Mouse (Mus musculus): ENCODE results near the gene Ifna5.
"Not testable (repeated sequence)": the region's sequence is repeated elsewhere in the genome, so short reads cannot be mapped to it uniquely, and the experiment has no call there.

Gene Ifna5

DNA sequence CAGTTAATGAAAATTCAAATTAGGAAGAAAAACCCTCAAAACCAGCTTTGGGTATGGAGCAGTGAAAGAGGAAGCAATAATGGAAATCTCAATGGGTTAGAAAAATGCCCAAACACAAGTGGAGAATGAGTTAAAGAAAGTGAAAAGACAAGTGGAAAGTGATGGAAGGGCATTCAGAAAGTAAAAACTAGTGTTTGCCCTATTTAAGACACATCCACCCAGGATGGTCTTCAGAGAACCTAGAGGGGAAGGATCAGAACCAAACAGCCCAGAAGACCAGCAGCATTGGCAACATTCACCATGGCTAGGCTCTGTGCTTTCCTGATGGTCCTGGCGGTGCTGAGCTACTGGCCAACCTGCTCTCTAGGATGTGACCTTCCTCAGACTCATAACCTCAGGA is at the start of gene Ifna5:
Gene Ifna5, plus strand, starts transcription at position 301 of the 400 bp plus-strand sequence.
- not testable (repeated sequence) for DNase-seq (ENCODE audit: low spot score in 2 of 2)

DNA sequence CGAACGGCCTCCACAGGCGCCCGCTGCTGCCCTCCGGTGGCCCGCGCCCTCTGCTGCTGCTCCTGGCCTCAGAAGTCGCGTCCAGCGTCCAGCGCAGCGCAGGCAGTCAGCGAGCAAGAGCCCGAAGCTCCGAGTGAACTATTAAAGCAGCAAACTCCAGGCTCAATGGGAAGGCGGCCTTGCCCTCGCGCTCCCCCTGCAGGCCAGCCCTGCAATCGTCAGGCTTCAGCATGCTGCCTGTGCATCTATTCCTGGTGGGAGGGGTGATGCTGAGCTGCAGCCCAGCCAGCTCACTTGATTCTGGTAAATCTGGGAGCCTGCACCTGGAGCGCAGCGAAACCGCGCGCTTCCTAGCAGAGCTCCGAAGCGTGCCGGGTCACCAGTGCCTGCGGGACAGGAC is 46.9 kb upstream of the Ifna5 start, which contains the start of gene Gm13277:
Gene Gm13277, plus strand, starts transcription at position 231 of the 400 bp plus-strand sequence.
- DNase-seq (ENCODE audit: low spot score in 2 of 2): peak; percentile 34 to 72

DNA sequence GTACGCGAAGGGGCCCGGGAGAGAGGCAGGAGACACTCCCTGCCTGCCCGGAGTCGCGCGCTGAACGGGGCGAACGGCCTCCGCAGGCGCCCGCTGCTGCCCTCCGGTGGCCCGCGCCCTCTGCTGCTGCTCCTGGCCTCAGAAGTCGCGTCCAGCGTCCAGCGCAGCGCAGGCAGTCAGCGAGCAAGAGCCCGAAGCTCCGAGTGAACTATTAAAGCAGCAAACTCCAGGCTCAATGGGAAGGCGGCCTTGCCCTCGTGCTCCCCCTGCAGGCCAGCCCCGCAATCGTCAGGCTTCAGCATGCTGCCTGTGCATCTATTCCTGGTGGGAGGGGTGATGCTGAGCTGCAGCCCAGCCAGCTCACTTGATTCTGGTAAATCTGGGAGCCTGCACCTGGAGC is 44.1 kb upstream of the Ifna5 start, which contains the start of gene Gm13278:
Gene Gm13278, plus strand, starts transcription at position 301 of the 400 bp plus-strand sequence.
- DNase-seq (ENCODE audit: low spot score in 2 of 2): not testable (repeated sequence)

DNA sequence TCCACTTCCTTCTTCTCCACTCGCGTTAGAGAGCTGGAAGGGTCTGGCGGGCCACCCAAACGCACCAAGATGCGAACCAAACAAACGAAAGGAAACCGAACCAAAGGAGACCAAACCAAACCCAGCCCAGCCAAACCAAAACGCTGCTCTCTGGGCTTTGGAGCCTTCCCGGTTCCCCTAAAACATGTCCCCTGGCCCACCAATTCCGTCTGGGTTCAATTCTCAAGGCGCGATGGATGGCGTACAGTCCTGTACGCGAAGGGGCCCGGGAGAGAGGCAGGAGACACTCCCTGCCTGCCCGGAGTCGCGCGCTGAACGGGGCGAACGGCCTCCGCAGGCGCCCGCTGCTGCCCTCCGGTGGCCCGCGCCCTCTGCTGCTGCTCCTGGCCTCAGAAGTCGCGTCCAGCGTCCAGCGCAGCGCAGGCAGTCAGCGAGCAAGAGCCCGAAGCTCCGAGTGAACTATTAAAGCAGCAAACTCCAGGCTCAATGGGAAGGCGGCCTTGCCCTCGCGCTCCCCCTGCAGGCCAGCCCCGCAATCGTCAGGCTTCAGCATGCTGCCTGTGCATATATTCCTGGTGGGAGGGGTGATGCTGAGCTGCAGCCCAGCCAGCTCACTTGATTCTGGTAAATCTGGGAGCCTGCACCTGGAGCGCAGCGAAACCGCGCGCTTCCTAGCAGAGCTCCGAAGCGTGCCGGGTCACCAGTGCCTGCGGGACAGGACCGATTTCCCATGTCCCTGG is 41.2 kb upstream of the Ifna5 start, which contains the start of gene Gm13275:
Gene Gm13275, plus strand, starts transcription at position 552 of the 740 bp plus-strand sequence.
- DNase-seq (ENCODE audit: low spot score in 2 of 2): peak; percentile 74 to 83

DNA sequence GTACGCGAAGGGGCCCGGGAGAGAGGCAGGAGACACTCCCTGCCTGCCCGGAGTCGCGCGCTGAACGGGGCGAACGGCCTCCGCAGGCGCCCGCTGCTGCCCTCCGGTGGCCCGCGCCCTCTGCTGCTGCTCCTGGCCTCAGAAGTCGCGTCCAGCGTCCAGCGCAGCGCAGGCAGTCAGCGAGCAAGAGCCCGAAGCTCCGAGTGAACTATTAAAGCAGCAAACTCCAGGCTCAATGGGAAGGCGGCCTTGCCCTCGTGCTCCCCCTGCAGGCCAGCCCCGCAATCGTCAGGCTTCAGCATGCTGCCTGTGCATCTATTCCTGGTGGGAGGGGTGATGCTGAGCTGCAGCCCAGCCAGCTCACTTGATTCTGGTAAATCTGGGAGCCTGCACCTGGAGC is 38.2 kb upstream of the Ifna5 start, which contains the start of gene Gm13279:
Gene Gm13279, plus strand, starts transcription at position 301 of the 400 bp plus-strand sequence.
- not testable (repeated sequence) for DNase-seq (ENCODE audit: low spot score in 2 of 2)

DNA sequence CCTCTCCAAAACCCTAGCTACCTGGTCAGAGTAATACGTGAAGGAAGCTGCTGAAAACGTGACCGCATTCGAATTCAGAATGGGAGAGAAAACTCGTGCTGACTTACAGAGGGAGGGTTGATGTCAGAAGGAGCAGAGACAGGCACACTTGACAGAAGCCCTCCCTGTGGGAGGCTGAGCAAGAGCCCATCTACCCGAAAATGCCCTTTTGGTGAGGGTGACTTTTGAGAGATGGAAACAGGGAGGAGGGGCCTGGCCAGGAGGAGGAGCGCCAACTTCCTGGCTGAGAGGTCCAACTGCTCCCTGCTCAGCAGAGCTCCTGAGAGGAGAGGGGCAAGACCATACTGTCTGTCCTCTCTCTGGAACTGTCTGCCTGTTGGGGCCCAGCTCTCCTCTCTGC is 36.0 kb upstream of the Ifna5 start, which contains the start of gene Gm13285:
Gene Gm13285, plus strand, starts transcription at position 301 of the 400 bp plus-strand sequence.
- not testable (repeated sequence) for DNase-seq (ENCODE audit: low spot score in 2 of 2)

DNA sequence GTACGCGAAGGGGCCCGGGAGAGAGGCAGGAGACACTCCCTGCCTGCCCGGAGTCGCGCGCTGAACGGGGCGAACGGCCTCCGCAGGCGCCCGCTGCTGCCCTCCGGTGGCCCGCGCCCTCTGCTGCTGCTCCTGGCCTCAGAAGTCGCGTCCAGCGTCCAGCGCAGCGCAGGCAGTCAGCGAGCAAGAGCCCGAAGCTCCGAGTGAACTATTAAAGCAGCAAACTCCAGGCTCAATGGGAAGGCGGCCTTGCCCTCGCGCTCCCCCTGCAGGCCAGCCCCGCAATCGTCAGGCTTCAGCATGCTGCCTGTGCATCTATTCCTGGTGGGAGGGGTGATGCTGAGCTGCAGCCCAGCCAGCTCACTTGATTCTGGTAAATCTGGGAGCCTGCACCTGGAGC is 32.4 kb upstream of the Ifna5 start, which contains the start of gene Gm13287:
Gene Gm13287, plus strand, starts transcription at position 301 of the 400 bp plus-strand sequence.
- DNase-seq (ENCODE audit: low spot score in 2 of 2): not testable (repeated sequence)

DNA sequence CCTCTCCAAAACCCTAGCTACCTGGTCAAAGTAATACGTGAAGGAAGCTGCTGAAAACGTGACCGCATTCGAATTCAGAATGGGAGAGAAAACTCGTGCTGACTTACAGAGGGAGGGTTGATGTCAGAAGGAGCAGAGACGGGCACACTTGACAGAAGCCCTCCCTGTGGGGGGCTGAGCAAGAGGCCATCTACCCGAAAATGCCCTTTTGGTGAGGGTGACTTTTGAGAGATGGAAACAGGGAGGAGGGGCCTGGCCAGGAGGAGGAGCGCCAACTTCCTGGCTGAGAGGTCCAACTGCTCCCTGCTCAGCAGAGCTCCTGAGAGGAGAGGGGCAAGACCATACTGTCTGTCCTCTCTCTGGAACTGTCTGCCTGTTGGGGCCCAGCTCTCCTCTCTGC is 30.1 kb upstream of the Ifna5 start, which contains the start of gene Gm13288:
Gene Gm13288, plus strand, starts transcription at position 301 of the 400 bp plus-strand sequence.
- DNase-seq (ENCODE audit: low spot score in 2 of 2): not testable (repeated sequence)

DNA sequence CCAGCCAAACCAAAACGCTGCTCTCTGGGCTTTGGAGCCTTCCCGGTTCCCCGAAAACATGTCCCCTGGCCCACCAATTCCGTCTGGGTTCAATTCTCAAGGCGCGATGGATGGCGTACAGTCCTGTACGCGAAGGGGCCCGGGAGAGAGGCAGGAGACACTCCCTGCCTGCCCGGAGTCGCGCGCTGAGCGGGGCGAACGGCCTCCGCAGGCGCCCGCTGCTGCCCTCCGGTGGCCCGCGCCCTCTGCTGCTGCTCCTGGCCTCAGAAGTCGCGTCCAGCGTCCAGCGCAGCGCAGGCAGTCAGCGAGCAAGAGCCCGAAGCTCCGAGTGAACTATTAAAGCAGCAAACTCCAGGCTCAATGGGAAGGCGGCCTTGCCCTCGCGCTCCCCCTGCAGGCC is 29.6 kb upstream of the Ifna5 start:
- DNase-seq (ENCODE audit: low spot score in 2 of 2): peak in 1 of 2 experiments; percentile 36

DNA sequence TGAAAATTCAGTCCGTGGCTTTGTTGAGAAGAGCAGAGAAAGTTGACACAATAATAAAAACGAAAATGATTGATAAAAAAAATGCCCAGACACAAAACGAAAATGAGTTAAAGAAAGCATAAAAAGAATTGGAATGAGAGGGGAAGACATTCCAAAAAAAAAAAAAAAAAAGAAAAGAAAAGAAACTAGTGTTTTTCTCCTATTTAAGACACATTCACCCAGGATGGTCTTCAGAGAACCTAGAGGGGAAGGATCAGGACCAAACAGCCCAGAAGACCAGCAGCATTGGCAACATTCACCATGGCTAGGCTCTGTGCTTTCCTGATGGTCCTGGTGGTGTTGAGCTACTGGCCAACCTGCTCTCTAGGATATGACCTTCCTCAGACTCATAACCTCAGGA is 19.4 kb upstream of the Ifna5 start, which contains the start of gene Ifna7:
Gene Ifna7, plus strand, starts transcription at position 301 of the 400 bp plus-strand sequence.
- DNase-seq (ENCODE audit: low spot score in 2 of 2): no peak

DNA sequence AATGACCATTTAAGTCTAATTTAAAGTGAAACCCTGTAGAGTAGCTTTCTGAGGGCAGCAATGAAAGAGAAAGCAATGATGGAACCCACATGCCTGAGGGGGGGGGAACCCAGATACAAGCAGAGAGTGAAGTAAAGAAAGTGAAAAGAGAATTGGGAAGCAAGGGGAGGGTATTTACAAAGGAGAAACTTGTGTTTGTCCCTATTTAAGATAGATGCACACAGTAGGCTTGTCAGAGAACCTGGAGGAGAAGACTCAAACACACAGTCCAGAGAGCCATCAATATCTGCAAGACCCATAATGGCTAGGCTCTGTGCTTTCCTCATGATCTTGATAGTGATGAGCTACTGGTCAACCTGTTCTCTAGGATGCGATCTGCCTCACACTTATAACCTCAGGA is 15.7 kb upstream of the Ifna5 start, which contains the start of gene Ifna11:
Gene Ifna11, plus strand, starts transcription at position 301 of the 400 bp plus-strand sequence.
- no peak for DNase-seq (ENCODE audit: low spot score in 2 of 2)

DNA sequence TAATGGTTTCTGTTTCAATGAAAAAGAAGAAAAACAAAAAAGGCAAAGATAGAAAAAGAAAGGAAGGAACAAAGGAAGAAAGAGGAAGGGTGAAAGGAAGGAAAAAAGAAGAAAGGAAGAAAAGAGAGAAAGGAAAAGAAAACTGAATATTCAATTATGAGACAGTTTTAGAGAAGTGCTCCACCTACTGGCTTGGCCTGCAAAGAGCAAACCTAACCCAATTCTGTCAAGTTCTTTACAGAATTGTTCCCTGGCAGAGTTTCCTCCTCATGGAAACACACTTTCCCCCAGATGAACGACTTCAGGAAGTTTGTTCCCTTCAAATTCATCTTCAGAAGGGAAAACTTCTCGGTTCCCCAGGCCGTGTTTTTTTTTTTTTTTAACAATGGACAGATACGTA is 12.3 kb upstream of the Ifna5 start:
- DNase-seq (ENCODE audit: low spot score in 2 of 2): no peak

DNA sequence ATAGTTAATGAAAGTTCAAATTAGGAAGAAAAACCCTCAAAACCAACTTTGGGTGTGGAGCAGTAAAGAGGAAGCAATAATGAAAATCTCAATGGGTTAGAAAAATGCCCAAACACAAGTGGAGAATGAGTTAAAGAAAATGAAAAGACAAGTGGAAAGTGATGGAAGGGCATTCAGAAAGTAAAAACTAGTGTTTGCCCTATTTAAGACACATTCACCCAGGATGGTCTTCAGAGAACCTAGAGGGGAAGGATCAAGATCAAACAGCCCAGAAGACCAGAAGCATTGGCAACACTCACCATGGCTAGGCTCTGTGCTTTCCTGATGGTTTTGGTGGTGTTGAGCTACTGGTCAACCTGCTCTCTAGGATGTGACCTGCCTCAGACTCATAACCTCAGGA is 8.2 kb upstream of the Ifna5 start, which contains the start of gene Ifna6:
Gene Ifna6, plus strand, starts transcription at position 301 of the 400 bp plus-strand sequence.
- DNase-seq (ENCODE audit: low spot score in 2 of 2): not testable (repeated sequence)

DNA sequence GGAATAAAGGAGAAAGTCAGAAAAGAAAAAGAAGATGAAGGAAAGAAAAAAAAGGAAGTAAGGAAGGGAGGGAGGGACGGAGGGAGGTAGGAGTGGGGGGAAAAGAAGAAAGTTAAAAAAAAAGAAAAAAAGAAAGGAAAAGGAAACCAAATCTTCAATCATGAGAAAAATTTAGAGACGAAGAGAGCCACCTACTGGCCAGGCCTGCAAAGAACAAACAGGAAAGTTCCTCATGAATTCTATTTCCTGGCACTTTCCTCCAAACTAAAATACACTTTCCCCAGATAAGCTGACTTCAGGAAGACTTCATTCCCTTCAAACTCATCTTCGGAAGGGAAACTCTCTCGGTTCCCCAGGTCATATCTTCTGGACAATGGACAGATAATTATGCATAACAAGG is 4.8 kb upstream of the Ifna5 start:
- DNase-seq (ENCODE audit: low spot score in 2 of 2): peak in 1 of 2 experiments; percentile 9

DNA sequence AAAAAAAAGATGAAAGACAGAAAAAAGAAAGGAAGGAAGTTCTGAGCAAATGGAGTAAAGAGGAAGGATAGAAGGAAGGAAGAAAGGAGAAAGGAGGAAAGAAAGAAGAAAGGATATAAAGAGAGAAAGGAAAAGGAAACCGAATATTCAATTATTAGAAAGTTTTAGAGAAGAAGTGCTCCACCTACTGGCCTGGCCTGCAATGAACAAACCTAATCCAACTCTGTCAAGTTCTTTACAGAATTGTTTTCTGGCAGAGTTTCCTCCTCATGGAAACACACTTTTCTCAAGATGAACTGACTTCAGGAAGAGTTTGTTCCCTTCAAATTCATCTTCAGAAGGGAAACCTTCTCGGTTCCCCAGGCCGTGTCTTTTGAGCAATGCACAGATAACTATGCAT is 3.5 kb downstream of the Ifna5 start:
- no peak for DNase-seq (ENCODE audit: low spot score in 2 of 2)

DNA sequence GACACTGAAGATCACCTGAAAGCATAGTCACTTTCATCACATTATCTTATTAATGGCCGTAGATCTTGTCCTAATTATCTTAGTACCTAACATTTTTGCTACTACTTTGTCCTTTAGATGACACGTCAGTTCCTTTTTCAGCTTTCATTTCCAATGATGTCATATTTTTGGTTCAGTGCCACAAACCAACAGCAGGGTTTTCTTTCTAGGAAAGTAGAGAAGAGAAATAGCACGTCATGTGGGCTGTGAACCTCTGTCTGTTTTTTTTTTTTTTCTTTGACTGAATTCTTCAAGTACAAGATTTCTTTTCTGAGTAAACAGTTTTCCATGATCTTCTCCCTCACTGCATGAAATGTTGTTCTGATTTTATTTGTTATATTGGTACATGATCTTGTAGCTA is 4.7 kb downstream of the Ifna5 start:
- no peak for DNase-seq (ENCODE audit: low spot score in 2 of 2)

DNA sequence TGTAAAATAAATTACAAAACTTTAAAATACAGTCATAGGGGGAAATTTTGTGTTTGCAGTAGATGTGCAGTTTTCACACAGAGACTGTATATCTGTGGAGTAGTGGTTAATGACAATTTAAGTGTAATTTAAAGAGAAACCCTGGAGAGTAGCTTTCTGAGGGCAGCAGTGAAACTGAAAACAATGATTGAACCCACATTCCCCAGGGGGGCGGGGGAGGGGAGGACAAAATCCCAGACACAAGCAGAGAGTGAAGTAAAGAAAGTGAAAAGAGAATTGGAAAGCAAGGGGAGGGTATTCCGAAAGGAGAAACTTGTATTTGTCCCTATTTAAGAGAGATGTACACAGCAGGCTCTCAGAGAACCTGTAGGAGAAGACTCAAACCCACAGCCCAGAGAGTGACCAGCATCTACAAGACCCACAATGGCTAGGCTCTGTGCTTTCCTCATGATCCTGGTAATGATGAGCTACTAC is 6.2 kb downstream of the Ifna5 start, which contains the start of gene Ifna4:
Gene Ifna4, plus strand, starts transcription at position 424 of the 474 bp plus-strand sequence.
- DNase-seq (ENCODE audit: low spot score in 2 of 2): no peak

DNA sequence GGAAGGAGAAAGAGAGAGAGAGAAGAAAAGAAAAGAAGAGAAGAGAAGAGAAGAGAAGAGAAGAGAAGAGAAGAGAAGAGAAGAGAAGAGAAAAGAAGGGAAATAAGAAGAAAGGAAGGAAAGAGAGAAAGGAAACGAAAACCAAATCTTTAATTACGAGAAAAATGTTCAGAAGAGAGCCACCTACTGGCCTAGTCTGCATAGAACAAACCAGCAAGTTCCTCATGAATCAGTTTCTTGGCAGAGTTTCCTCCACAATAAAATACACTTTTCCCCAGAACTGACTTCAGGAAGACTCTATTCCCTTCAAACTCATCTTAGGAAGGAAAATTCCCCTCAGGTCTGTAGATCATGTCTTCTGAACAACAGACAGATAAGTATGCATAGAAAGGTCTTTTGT is 10.0 kb downstream of the Ifna5 start:
- no peak for DNase-seq (ENCODE audit: low spot score in 2 of 2)

DNA sequence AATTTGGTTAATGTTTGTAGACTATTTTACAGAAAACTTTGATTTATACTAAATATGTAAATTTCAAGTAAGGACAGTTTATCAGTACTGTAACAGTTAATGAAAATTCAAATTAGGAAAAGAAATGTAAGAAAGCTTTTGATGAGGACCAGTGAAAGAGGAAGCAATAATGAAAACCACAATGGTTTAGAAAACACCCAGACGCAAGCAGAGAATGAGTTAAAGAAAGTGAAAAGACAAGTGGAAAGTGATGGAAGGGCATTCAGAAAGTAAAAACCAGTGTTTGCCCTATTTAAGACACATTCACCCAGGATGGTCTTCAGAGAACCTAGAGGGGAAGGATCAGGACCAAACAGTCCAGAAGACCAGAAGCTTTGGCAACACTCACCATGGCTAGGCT is 14.4 kb downstream of the Ifna5 start, which contains the start of gene Ifna1:
Gene Ifna1, plus strand, starts transcription at position 390 of the 400 bp plus-strand sequence.
- no peak for DNase-seq (ENCODE audit: low spot score in 2 of 2)

DNA sequence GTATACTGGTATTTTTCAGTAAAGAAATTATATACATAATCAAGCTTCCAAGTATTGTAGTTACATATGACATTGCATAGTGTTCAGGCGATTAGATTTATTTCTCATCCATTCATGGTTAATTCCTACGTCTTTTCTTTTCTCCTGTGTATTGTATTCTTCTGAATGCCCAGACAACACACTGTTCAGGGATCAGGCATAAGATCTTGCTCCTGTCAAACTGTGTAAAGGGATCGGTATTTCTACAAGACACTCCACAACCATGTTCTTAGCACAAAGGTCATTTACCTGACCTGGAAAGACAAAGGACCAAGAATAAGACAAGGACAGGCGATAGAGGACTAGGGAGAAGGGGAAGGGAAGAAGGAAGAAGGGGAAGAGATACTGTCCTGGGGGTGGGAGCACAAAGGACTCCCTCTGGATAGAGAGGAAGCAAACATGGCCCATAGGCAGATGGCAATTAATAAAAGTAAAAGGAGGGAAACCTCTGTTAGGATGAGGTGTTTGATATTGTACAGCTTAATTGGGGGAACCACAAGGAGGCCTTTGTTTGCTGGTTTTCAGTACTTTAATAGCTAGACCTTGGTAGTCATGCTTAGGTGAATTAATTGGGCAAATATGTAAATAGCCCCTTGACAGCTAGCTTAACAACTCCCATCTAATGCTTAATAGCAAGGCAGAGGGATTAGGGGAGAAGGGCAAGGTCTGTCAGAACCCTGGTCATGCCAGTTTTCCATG is 15.9 kb downstream of the Ifna5 start:
- no peak for DNase-seq (ENCODE audit: low spot score in 2 of 2)

DNA sequence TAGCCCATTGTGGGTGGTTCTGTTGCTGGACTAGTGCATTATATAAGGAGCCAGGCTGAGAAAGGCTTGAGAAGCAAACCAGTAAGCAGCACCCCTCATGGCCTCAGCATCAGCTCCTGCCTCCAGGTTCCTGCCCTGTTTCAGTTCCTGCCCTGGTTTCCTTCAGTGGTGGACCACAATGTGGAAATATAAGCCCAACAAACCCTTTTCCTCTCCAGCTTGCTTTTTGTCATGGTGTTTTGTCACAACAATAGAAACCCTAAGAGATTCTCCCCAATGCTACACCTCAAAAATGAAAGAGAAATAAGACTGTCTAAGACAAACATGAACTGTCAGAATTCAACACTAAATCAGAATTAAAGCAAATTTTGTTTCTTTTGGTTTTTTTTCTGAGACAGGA is 23.9 kb downstream of the Ifna5 start:
- no peak for DNase-seq (ENCODE audit: low spot score in 2 of 2)

DNA sequence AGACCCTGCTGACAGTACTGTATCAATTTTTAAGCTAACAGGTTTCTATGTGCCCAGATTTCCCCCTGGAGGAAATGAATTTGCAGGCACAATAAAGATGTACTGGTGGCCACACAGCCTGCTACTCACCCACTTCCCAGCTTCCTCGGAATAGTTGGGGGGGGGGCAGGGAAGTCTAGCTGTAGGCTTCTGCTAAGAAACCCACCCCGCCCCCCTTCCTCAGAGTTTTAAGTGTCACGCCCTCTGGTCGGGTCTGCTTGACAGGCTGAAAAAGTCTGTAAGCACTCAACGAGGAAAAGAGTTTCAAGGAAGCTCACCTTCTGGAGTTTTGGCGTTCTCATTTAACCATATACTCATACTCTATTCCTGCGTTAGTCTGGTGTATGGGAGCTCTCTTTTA is 28.0 kb downstream of the Ifna5 start:
- no peak for DNase-seq (ENCODE audit: low spot score in 2 of 2)

Measured in urinary bladder, postnatal 36 days (tissue).